Mouse (Mus musculus) stomach, embryonic 16.5 days (tissue): Measurements from ENCODE around the gene Ccnj. TPM values are rescaled to one million over a fixed set of nuclear protein-coding genes. Genes with fewer than 3 reads are reported as not detected.

Source experiments
- ATAC-seq: fragments of 200-750 bp; cut with Nextera tagmentation; 2 replicates; pipeline ENCODE4 v1.8.0; 2017; ENCODE audit warnings: moderate number of reproducible peaks, moderate TSS enrichment; ENCODE audit not compliant: insufficient read depth, low FRiP score
- H3K27ac ChIP-seq: fragments of 300-500 bp; sonication (generic); 2 replicates; pipeline ENCODE4 v1.5.1; 2014; ENCODE audit warnings: low read length
- H3K27me3 ChIP-seq: fragments of 300-500 bp; sonication (generic); 2 replicates; pipeline ENCODE4 v1.6.1; 2014; ENCODE audit warnings: low read length, control low read depth, mixed read lengths; ENCODE audit not compliant: control insufficient read depth, insufficient read depth
- H3K36me3 ChIP-seq: fragments of 300-500 bp; sonication (generic); 2 replicates; pipeline ENCODE4 v1.6.1; 2014; ENCODE audit warnings: low read length; ENCODE audit not compliant: control insufficient read depth, insufficient read depth
- H3K4me1 ChIP-seq: fragments of 300-500 bp; sonication (generic); 2 replicates; pipeline ENCODE4 v1.6.1; 2014; ENCODE audit warnings: low read length, control low read depth, mixed read lengths; ENCODE audit not compliant: control insufficient read depth, insufficient read depth
- H3K4me2 ChIP-seq: fragments of 300-500 bp; sonication (generic); 2 replicates; pipeline ENCODE4 v1.6.1; 2014; ENCODE audit warnings: low read depth, low read length, mixed read lengths
- H3K4me3 ChIP-seq: fragments of 300-500 bp; sonication (generic); replicated peaks from 2 replicates; pipeline ENCODE4 v1.5.1; 2014; ENCODE audit warnings: mild to moderate bottlenecking, low read length
- H3K9ac ChIP-seq: fragments of 300-500 bp; sonication (generic); 2 replicates; pipeline ENCODE4 v1.6.1; 2014; ENCODE audit warnings: low read length
- H3K9me3 ChIP-seq: fragments of 300-500 bp; sonication (generic); replicated peaks from 2 replicates; pipeline ENCODE4 v1.6.1; 2016; ENCODE audit warnings: low read length, control low read depth; ENCODE audit not compliant: control insufficient read depth
- WGBS: fragments of 180-500 bp; shearing (Covaris S2); extraction: QIAGEN DNeasy Blood & Tissue Kit; methylation state at CpG from one replicate; pipeline ENCODE4 v1.1.7; 2014; 5-methylcytosine and 5-hydroxymethylcytosine counted together
- microRNA-seq: library from miRNA; unstranded; fragments of <30 nt; microRNA quantifications from one replicate; pipeline ENCODE4, GENCODE M21; 2016
- polyA plus RNA-seq: library from polyadenylated mRNA; unstranded; fragments of >200 nt; fragmentation: Nextera tagmentation; extraction: Ambion mirVana; gene quantifications from 2 replicates; pipeline ENCODE4 v1.2.1, GENCODE M21; 2015

The Ccnj gene
- polyA plus RNA-seq, 1 experiment from 2014 or later: 6.3 TPM

DNA sequence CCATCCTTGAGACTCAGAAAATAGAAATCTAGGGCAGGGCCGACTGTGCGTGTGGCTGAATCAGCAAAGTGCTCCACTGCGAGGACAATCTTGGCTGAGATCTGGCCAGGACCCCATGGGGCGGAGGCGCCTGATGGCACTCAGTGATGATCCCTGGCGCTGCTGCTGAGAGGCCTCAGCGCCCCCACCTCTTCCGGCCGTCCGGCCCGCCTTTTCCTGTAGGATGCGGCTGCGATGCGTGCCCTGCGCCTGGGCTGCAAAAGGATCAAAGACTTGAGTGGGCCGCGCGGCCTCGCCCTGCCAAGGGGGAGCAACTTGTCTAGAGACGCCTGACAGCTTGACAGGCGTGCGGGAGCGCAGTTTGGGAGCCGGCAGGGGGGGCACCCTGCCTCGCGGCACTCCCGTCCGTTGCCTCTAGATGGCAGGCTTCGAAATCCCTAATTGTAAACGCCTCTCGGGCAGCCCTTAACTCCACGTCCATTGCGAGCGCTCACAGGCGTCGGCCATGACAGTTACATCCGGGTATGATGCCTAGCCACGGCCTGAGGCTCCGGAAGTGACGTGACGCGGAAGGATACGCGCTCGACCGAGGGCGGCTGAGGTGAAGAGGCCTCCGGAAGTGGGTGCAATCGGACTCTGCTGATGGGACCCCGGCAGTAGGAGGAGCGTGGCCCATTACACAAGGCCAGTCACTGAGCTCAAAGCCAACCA is 42.0 kb downstream of the Ccnj start:
- Histone ChIP-seq H3K9ac (peak overlapping the region; percentile 71), H3K27ac (peak overlapping the region; percentile 67), H3K27me3 (peaks cover 22% of the 10 kb centered on the region), H3K4me3 (peak overlapping the region; percentile 60), H3K36me3 (no peaks in the 10 kb centered on the region), H3K9me3 (0 out of 2 replicates have a peak, but pooled peaks cover 5% of the 10 kb centered on the region), H3K4me2 (peak overlapping the region; percentile 80), H3K4me1 (0 out of 2 replicates have a peak, but pooled peaks cover under 1% of the 10 kb centered on the region)
- 3% methylated on average over 51 of the region's 51 CpGs for WGBS
- ATAC-seq: peak; percentile 94

DNA sequence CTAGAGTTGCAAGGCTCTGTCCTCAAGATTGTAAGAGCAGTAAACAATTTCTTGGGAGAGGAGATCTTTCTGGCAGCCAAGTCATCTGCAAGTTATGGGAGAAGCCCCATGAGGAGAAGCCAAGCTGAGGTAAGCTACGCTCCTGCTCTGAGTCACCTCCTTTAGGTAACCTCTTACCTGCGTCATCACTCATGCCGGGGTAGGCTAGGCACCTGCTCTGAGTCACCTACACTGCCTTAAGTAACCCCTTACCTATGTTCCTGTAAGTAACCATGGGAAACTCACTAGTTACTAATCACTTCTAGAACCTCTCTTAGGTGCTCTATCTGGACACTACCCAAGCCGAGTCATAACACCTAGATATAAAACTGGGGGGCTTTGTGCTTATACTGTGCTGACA is 50.6 kb downstream of the Ccnj start:
- no peak overlapping the region for H3K9ac ChIP-seq
- no peak overlapping the region for H3K27ac ChIP-seq
- no peak overlapping the region for H3K4me3 ChIP-seq
- peaks cover 30% of the 10 kb centered on the region for H3K27me3 ChIP-seq
- no peak for ATAC-seq
- WGBS: 85% methylated on average over 4 of the region's 4 CpGs
- no peak overlapping the region for H3K4me2 ChIP-seq
- H3K4me1 ChIP-seq: no peaks in the 10 kb centered on the region
- no peaks in the 10 kb centered on the region for H3K36me3 ChIP-seq
- no peaks in the 10 kb centered on the region for H3K9me3 ChIP-seq

- WGBS: 92% methylated on average over 1 of the region's 1 CpGs
- Histone ChIP-seq H3K27me3 (peaks cover 20% of the 10 kb centered on the region), H3K27ac (no peak overlapping the region), H3K4me2 (no peak overlapping the region), H3K9ac (no peak overlapping the region), H3K4me1 (no peaks in the 10 kb centered on the region), H3K36me3 (no peaks in the 10 kb centered on the region), H3K9me3 (peaks cover 4% of the 10 kb centered on the region), H3K4me3 (no peak overlapping the region)
- no peak for ATAC-seq
Measured at GRCm38 (mm10) chr19:40888887-40889286, 57.8 kb downstream of the Ccnj start.

DNA sequence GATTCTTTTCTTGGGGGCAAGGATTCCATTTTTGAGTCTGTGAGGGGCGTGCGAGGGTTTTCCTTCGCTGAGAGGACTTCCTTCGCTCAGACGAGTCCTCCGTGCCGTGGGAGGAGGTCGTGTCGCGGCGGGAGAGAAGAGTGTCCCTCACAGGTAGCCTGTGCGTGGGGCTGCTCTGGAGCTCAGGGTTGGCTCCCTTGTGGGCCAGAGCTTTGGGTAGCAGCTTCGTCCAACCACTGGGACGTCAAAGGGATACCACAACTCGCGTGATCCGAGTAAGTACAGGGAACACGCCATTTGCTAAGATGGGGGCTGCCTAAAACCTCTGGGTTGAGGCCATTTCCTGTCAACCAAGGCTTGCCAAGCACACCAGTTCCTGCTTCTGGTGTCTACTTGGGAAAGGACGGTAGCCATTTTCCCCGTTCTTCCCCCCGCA is 63.0 kb downstream of the Ccnj start:
- Histone ChIP-seq H3K4me3 (peak overlapping the region; percentile 84), H3K36me3 (no peaks in the 10 kb centered on the region), H3K27ac (peak overlapping the region; percentile 95), H3K27me3 (peaks cover 3% of the 10 kb centered on the region; the same call in 1 of the 2 replicates), H3K4me1 (peaks cover 2% of the 10 kb centered on the region; the same call in 1 of the 2 replicates), H3K4me2 (peak overlapping the region; percentile 68), H3K9me3 (peaks cover 7% of the 10 kb centered on the region), H3K9ac (peak overlapping the region; percentile 87)
- 49% methylated on average over 21 of the region's 21 CpGs for WGBS
- peak; percentile 52; the same call in 1 of the 2 replicates for ATAC-seq

- Histone ChIP-seq H3K9me3 (peaks cover 7% of the 10 kb centered on the region), H3K4me2 (peak within 1 kb of the TSS; percentile 68), H3K27ac (peak within 1 kb of the TSS; percentile 95), H3K4me3 (peak within 1 kb of the TSS; percentile 84), H3K9ac (peak within 1 kb of the TSS; percentile 87), H3K4me1 (peaks cover 2% of the 10 kb centered on the region; the same call in 1 of the 2 replicates), H3K36me3 (no peaks in the 10 kb centered on the region), H3K27me3 (peaks cover 3% of the 10 kb centered on the region; the same call in 1 of the 2 replicates)
- peak; percentile 92 for ATAC-seq
- WGBS: under 1% methylated on average over 89 of the region's 89 CpGs
Measured at GRCm38 (mm10) chr19:40894519-40895392, 63.7 kb downstream of the Ccnj start, which contains the start of gene Zfp518a. Gene Zfp518a (plus strand): TSS chr19:40894705.

DNA sequence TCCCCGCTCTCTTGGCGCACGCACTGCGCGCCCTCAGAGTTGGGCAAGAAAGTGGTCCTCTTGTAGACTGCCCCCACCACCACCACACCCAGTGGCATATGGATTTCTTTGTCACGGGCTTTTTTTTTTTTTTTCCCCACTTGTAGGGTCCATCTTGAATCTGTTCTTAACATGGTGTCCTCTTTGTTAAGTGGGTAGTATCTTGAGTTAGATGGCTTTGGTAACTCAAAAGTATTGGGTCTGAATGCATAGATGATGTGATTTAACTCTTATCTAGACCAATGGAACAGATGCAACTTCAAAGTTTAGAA is 64.3 kb downstream of the Ccnj start:
- peak overlapping the region; percentile 95 for H3K27ac ChIP-seq
- ATAC-seq: no peak
- H3K9ac ChIP-seq: peak overlapping the region; percentile 87
- H3K4me2 ChIP-seq: peak overlapping the region; percentile 68
- H3K4me1 ChIP-seq: peaks cover 2% of the 10 kb centered on the region; the same call in 1 of the 2 replicates
- H3K36me3 ChIP-seq: no peaks in the 10 kb centered on the region
- H3K4me3 ChIP-seq: peak overlapping the region; percentile 84
- H3K9me3 ChIP-seq: peaks cover 7% of the 10 kb centered on the region
- H3K27me3 ChIP-seq: peaks cover 3% of the 10 kb centered on the region; the same call in 1 of the 2 replicates
- under 1% methylated on average over 6 of the region's 6 CpGs for WGBS

Small RNA genes within 50 kb of the gene (microRNA-seq; reads per million reads assigned to microRNA genes)
- gene Mir8092: 0.83 reads per million

Other genes starting within 250 kb of the Ccnj start
- 109 and 110 TPM in 2 replicates for gene Aldh18a1, start 242.8 kb upstream of the Ccnj start, polyA plus RNA-seq
- gene Tctn3, start 219.0 kb upstream of the Ccnj start, polyA plus RNA-seq: 9.2 and 9.4 TPM in 2 replicates
- gene Entpd1, start 218.9 kb upstream of the Ccnj start, polyA plus RNA-seq: 14.0 and 16.2 TPM in 2 replicates
- gene Cc2d2b, start 82.5 kb upstream of the Ccnj start, polyA plus RNA-seq: 0.35 TPM in 1 of 2 replicates, not detected in the other
- gene Zfp518a, start 63.4 kb downstream of the Ccnj start, polyA plus RNA-seq: 11.8 and 12.0 TPM in 2 replicates
- gene Blnk, start 163.3 kb downstream of the Ccnj start, polyA plus RNA-seq: 5.0 and 5.8 TPM in 2 replicates
- gene Dntt, start 198.0 kb downstream of the Ccnj start, polyA plus RNA-seq: not detected in 2 replicates
- gene Opalin, start 245.8 kb downstream of the Ccnj start, polyA plus RNA-seq: not detected in 2 replicates